Mouse (Mus musculus): ENCODE data around the gene Olfm2.

DNA sequence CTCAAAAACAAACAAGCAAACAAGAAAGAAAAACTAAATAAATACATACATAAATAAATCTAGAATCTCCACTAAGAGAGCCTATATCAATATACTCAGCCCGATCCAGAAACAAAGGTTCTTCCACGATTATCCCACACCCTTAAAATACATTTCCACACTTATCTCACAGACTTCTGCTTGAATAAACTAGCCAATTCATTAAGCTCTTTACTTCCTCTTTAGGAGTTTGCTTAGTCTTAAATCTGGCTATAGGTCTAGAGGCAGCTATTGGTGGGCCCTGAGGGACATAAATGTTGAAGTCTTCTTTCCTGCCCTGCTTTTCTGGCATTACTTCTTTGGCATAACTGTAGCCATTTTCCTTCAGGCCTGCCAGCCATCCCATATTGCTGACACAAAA lies 114.8 kb downstream of the Olfm2 start:
- TF ChIP-seq HCFC1 (IDR thresholded peaks at IDR 0.05; ENCODE audit: borderline replicate concordance, insufficient read depth, low read length) (no peak), ZNF384 (IDR thresholded peaks at IDR 0.05; ENCODE audit: low read depth, low read length) (no peak), ZC3H11A (IDR thresholded peaks at IDR 0.05; ENCODE audit: borderline replicate concordance, low read depth, low read length) (no peak), CHD2 (IDR thresholded peaks at IDR 0.05; ENCODE audit: low read depth, low read length) (no peak)

Measured in ES-E14 (cell line).